Mouse (Mus musculus): Measurements from ENCODE around the gene Gjc1. TPM values are rescaled to one million over a fixed set of nuclear protein-coding genes. Genes with fewer than 3 reads are reported as not detected.

The Gjc1 gene
- total and polyA plus RNA-seq, 3 experiments = 0.11 TPM; not detected in 2

DNA sequence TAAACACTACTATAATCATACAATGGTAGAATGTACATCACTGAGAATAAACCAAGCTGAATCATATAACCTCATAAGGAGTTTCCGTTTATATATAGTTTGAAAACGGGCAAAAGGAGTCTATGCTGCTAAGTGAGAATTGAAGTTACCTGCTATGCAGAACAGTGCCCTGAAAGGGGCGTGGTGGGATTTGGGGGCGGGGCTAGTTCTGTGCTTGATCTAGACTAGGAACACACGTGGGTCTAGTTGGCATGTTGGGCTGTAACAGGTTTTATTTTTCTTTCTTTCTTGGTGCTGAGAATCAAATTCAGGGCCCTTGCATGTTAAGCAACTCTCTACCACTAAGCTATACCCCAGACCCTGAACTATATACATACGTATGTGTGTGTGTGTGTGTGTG, 1.7 kb upstream of the Gjc1 start:
- peaks cover 7% of the 10 kb centered on the region for H3K9me3 ChIP-seq (replicated peaks)
- ATAC-seq (ENCODE audit: extremely low read depth, insufficient number of reproducible peaks, low FRiP score, poor library complexity, severe bottlenecking) = no peak
- H3K27me3 ChIP-seq (ENCODE audit: insufficient read depth, low read length) = peaks cover 36% of the 10 kb centered on the region
- no peak for DNase-seq (ENCODE audit: low spot score)
- TF ChIP-seq POLR2AphosphoS5 (IDR thresholded peaks at IDR 0.05; ENCODE audit: insufficient replicate concordance, low read depth, low read length) = no peak
- TF ChIP-seq GATA1 (IDR thresholded peaks at IDR 0.05; ENCODE audit: borderline replicate concordance, low read length) = no peak
- TF ChIP-seq CTCF (IDR thresholded peaks at IDR 0.05; ENCODE audit: low read depth, low read length) = no peak
- TF ChIP-seq TAL1 (conservative IDR thresholded peaks at IDR 0.05; ENCODE audit: low read depth, low read length) = no peak
- TF ChIP-seq GATA2 (IDR thresholded peaks at IDR 0.05; ENCODE audit: borderline replicate concordance, low read depth, low read length) = no peak
- H3K4me1 ChIP-seq (ENCODE audit: insufficient read depth, low read depth, low read length) = no peaks in the 10 kb centered on the region
- no peaks in the 10 kb centered on the region for H3K36me3 ChIP-seq (replicated peaks)
- no peak overlapping the region for H3K4me3 ChIP-seq (ENCODE audit: low read depth, low read length)

DNA sequence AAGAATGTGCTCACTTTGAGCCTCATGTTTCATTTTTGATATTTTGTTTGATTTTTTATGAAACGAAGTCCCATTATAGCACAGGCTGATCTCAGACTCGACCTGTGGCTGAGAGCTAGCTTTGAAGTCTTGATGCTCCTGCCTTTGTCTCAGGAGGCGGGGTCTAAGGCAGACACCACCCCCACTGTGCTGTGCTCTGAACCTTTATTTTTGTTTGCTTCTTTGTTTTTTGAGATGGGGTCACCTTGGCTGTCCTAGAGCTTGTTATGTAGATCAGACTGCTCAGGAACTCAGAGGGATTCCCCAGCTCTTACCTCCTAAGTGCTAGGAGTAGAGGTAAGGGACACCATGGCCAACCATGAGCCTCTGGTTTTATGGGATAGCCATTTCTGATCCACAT, 932 bp upstream of the Gjc1 start:
- TF ChIP-seq POLR2AphosphoS5 (IDR thresholded peaks at IDR 0.05; ENCODE audit: insufficient replicate concordance, low read depth, low read length) (no peak), GATA2 (IDR thresholded peaks at IDR 0.05; ENCODE audit: borderline replicate concordance, low read depth, low read length) (no peak), CTCF (IDR thresholded peaks at IDR 0.05; ENCODE audit: low read depth, low read length) (no peak), TAL1 (conservative IDR thresholded peaks at IDR 0.05; ENCODE audit: low read depth, low read length) (no peak), GATA1 (IDR thresholded peaks at IDR 0.05; ENCODE audit: borderline replicate concordance, low read length) (no peak)
- Histone ChIP-seq H3K4me3 (ENCODE audit: low read depth, low read length) (no peak overlapping the region), H3K4me1 (ENCODE audit: insufficient read depth, low read depth, low read length) (no peaks in the 10 kb centered on the region), H3K27me3 (ENCODE audit: insufficient read depth, low read length) (peaks cover 38% of the 10 kb centered on the region), H3K36me3 (replicated peaks) (no peaks in the 10 kb centered on the region), H3K9me3 (replicated peaks) (peaks cover 7% of the 10 kb centered on the region)
- no peak for DNase-seq (ENCODE audit: low spot score)
- no peak for ATAC-seq (ENCODE audit: extremely low read depth, insufficient number of reproducible peaks, low FRiP score, poor library complexity, severe bottlenecking)

DNA sequence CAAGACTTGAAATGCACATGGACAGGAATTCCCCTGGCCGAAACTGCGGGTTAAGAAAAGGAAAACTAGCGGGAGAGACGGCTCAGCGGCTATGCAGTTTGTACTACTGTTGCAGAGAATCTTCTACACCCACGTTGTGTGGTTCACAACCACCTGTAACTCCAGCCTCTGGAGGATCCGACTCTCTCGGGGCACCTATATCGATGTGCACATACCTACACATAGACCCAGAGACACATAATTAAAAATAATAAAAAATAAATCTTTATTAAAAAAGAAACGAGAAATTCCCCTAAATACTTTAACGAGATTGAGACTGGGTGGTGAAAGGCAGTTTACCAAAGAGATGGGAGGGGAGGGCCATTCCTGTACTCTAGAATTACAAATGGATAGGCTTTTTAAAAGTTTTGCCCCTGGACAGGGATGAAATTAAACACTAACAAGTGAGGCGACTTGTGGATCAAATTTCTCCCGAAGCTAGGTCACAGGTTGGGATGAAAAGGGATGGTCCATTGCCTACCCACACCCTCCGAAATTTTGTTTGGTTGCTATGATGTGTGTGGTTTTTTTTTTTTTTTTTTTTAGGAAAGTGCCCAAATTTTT, 384 bp upstream of the Gjc1 start:
- Histone ChIP-seq H3K36me3 (replicated peaks) (no peaks in the 10 kb centered on the region), H3K27me3 (ENCODE audit: insufficient read depth, low read length) (peaks cover 34% of the 10 kb centered on the region), H3K9me3 (replicated peaks) (peaks cover 7% of the 10 kb centered on the region), H3K4me1 (ENCODE audit: insufficient read depth, low read depth, low read length) (no peaks in the 10 kb centered on the region), H3K4me3 (ENCODE audit: low read depth, low read length) (no peak overlapping the region)
- ATAC-seq (ENCODE audit: extremely low read depth, insufficient number of reproducible peaks, low FRiP score, poor library complexity, severe bottlenecking) (no peak), DNase-seq (ENCODE audit: low spot score) (no peak)
- TF ChIP-seq POLR2AphosphoS5 (IDR thresholded peaks at IDR 0.05; ENCODE audit: insufficient replicate concordance, low read depth, low read length) = no peak
- no peak for TF ChIP-seq TAL1 (conservative IDR thresholded peaks at IDR 0.05; ENCODE audit: low read depth, low read length)
- TF ChIP-seq CTCF (IDR thresholded peaks at IDR 0.05; ENCODE audit: low read depth, low read length) = no peak
- TF ChIP-seq GATA1 (IDR thresholded peaks at IDR 0.05; ENCODE audit: borderline replicate concordance, low read length) = no peak
- TF ChIP-seq GATA2 (IDR thresholded peaks at IDR 0.05; ENCODE audit: borderline replicate concordance, low read depth, low read length) = no peak

DNA sequence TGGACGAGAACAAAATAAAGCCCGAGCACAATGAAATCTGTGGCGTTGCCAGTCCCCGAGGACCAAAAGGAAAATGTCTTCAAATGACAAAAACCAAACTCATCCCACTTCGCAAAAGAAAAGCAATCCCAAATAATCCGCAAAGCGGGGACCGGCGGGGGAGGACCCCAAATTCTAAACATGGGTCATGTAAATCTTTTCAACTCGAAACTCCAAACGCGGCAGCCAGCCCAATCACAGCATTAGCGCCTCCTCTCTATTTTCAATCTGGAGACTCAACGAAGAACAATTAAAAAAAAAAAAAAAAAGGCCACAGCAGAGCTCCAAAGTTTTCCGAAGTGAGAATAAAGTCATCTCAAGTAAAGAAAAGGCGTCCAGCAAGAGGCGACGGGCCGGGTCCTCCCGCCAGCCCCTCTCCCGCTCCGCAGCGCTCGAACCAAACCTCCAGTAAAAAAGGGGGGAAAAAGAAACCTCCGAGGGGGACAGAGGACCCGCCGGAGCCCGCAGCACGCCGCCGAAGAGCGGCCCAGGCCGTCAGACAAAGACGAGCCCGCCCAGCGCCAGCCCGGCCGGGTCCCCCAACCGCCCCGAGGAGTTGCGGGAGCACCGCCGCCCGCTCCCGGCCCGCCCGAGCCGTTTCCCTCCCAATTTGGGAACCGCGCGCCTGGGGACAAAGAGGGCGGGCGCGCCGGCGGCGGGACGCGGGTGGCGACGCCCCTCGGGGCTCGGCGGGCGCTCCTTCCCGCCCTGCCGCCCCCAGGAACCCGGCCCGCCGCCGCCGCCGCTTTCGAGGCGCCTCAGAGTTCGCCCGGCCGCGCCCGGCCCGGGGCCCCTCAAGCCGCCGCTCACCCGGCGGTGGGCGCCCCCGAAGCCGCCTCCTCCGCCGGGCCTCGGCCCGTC, 1.1 kb downstream of the Gjc1 start:
- no peaks in the 10 kb centered on the region for H3K4me1 ChIP-seq (ENCODE audit: insufficient read depth, low read depth, low read length)
- no peak overlapping the region for H3K4me3 ChIP-seq (ENCODE audit: low read depth, low read length)
- peaks cover 7% of the 10 kb centered on the region for H3K9me3 ChIP-seq (replicated peaks)
- peaks cover 35% of the 10 kb centered on the region for H3K27me3 ChIP-seq (ENCODE audit: insufficient read depth, low read length)
- TF ChIP-seq GATA1 (IDR thresholded peaks at IDR 0.05; ENCODE audit: borderline replicate concordance, low read length) (no peak), TAL1 (conservative IDR thresholded peaks at IDR 0.05; ENCODE audit: low read depth, low read length) (no peak), POLR2AphosphoS5 (IDR thresholded peaks at IDR 0.05; ENCODE audit: insufficient replicate concordance, low read depth, low read length) (no peak), GATA2 (IDR thresholded peaks at IDR 0.05; ENCODE audit: borderline replicate concordance, low read depth, low read length) (no peak), CTCF (IDR thresholded peaks at IDR 0.05; ENCODE audit: low read depth, low read length) (no peak)
- DNase-seq (ENCODE audit: low spot score) (no peak), ATAC-seq (ENCODE audit: extremely low read depth, insufficient number of reproducible peaks, low FRiP score, poor library complexity, severe bottlenecking) (no peak)
- H3K36me3 ChIP-seq (replicated peaks) = no peaks in the 10 kb centered on the region

DNA sequence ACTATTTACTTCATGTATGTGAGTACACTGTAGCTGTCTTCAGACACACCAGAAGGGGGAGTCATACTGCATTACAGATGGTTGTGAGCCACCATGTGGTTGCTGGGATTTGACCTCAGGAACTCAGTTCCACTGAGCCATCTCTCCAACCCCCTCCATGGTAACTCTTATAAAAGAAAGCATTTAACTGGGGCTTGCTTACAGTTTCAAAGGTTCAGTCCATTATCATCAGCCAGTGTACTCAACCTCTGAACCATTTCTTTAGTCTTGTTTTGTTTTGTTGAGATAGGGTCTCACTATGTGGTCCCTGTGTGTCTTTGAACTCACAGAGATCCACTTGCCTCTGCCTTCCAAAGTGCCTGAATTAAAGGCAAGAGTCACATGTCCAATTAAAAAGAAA, 4.6 kb downstream of the Gjc1 start:
- H3K4me3 ChIP-seq (ENCODE audit: low read depth, low read length) = no peak overlapping the region
- ATAC-seq (ENCODE audit: extremely low read depth, insufficient number of reproducible peaks, low FRiP score, poor library complexity, severe bottlenecking) (no peak), DNase-seq (ENCODE audit: low spot score) (no peak)
- H3K9me3 ChIP-seq (replicated peaks) = peaks cover 7% of the 10 kb centered on the region
- H3K27me3 ChIP-seq (ENCODE audit: insufficient read depth, low read length) = peaks cover 37% of the 10 kb centered on the region
- TF ChIP-seq TAL1 (conservative IDR thresholded peaks at IDR 0.05; ENCODE audit: low read depth, low read length) (no peak), GATA1 (IDR thresholded peaks at IDR 0.05; ENCODE audit: borderline replicate concordance, low read length) (no peak), GATA2 (IDR thresholded peaks at IDR 0.05; ENCODE audit: borderline replicate concordance, low read depth, low read length) (no peak), CTCF (IDR thresholded peaks at IDR 0.05; ENCODE audit: low read depth, low read length) (no peak), POLR2AphosphoS5 (IDR thresholded peaks at IDR 0.05; ENCODE audit: insufficient replicate concordance, low read depth, low read length) (no peak)
- no peaks in the 10 kb centered on the region for H3K36me3 ChIP-seq (replicated peaks)
- no peaks in the 10 kb centered on the region for H3K4me1 ChIP-seq (ENCODE audit: insufficient read depth, low read depth, low read length)

All from G1E (cell line).